Mouse (Mus musculus) fat pad, adult 2 months (tissue): ENCODE data around the gene Nedd4.

Experiments
- DNase-seq: peaks from one replicate; pipeline ENCODE4 v3.0.0-alpha.2; 2011; ENCODE audit warnings: low read depth, low spot score; ENCODE audit errors: extremely low read depth

Nedd4 gene

DNA sequence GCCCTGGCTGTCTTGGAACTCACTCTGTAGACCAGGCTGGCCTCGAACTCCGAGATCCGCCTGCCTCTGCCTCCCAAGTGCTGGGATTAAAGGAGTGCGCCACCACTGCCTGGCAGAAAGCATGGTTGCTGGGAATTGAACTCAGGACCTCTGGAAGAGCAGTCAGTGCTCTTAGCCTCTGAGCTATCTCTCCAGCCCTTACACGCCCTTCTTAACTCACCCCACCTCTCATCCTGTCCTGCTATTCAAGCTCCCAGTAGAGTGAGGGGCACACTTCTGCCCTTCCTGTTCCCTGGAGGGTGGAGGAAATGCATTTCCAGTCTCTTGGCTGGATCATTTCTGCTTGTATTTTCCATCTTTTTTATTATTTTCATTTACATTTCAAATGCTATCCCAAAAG lies 15.5 kb downstream of the Nedd4 start:
- no peak for DNase-seq

DNA sequence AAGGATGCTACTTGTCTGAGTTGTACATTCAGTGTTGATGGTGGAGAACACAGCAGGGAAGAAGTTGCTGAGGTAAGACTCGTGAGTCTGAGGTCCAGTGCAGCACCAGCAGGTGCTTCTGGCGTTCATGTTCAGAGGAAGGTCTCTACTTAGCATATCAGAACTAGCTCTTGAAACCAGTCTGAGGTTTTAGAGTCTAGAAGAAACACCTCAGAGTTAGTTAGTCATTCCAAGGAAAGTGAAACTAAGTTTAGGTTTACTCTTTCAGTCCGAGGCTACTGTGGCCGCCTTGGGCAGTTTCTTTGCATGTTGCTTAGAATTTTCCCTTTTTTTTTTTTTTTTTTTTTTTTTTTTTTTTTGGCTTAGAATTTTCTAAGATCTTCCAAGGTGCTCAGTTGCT lies 16.6 kb downstream of the Nedd4 start:
- no peak for DNase-seq

- DNase-seq: no peak
These were observed 19.6 kb downstream of the Nedd4 start for GRCm38 (mm10) chr9:72681652-72682228.

DNA sequence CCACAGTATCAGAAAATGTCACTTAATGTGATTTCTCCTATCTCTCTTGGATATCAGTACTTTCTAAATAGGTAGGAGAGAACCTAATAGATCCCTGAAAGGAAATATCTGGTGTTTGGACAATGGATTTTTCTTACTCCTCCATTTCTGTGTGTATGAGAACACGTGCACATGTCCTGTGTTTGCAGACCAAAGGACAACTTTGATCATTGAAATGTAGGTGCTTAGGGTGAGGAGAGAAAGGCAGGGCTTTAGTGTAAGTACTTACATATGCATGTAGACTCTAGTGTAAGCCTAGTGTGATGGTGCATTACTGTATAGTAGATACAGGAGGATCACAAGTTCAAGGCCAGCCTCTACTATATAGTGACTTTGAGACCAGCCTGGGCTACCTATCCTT lies 21.1 kb downstream of the Nedd4 start:
- DNase-seq: no peak

- no peak for DNase-seq
These were observed 23.1 kb downstream of the Nedd4 start for GRCm38 (mm10) chr9:72685231-72685630.

DNA sequence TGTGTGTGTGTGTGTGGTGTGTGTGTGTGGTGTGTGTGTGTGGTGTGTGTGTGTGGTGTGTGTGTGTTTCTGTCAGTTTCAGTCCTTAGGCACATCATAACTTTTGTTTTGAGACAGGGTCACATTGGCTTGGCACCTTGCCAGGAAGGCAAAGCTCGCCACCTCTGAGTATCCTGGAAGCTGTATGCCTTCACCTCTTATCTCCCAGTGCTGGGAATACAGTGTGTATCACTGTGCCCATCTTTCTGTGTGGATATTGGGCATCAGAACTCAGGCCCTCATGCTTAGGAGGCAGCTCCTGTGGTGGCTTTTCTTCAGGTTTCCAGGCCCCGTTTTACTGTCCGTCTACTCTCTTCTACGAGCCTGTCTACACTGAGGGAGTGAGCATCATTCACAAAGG lies 24.4 kb downstream of the Nedd4 start:
- no peak for DNase-seq

GRCm38 (mm10) chr9:72689522-72689921 lies 27.4 kb downstream of the Nedd4 start:
- no peak for DNase-seq

- DNase-seq: no peak
These were observed 28.7 kb downstream of the Nedd4 start for GRCm38 (mm10) chr9:72690811-72691210.

- DNase-seq: no peak
These were observed 29.8 kb downstream of the Nedd4 start for GRCm38 (mm10) chr9:72691942-72692341.

- no peak for DNase-seq
These were observed 31.0 kb downstream of the Nedd4 start for GRCm38 (mm10) chr9:72693081-72693696.

GRCm38 (mm10) chr9:72693861-72694260 lies 31.7 kb downstream of the Nedd4 start:
- DNase-seq: no peak

DNA sequence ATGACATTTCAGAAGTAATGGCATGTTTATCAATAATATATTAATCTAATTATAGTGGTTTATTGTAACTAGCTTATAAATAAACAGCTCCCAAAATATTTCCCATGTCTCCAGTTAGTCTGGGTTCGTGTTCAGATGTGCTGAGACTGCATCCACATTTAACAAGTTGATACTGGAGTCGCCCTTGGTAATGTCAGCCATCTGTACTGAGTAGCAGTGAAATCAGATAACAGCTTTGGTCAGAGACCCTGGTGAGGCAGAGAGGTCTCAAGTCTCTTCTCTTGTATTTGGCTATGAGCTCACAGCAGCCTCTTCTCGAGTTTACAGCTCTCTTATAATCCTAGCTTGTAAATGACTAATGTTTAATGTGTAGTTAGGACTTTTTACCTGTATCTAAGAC lies 34.4 kb downstream of the Nedd4 start:
- DNase-seq: no peak

DNA sequence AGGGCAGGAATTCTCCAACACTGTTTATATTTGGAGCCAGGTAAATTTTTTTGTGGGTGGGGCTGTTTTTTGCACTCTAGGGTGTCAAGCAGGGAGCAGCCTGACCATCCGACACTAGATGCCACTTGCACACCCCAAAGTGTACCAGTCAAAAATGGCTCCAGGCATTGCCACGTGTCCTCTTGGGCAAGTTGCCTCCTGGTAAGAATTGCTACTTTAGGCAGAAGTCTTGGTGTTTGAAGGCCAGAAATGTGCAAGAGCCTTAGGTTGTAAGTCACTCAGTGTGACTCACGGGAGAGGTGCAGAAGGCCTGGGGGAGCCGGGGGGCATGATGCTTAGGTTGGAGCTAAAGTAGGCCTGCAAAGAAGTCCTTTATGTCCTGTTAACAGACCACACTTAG lies 35.6 kb downstream of the Nedd4 start:
- no peak for DNase-seq

DNA sequence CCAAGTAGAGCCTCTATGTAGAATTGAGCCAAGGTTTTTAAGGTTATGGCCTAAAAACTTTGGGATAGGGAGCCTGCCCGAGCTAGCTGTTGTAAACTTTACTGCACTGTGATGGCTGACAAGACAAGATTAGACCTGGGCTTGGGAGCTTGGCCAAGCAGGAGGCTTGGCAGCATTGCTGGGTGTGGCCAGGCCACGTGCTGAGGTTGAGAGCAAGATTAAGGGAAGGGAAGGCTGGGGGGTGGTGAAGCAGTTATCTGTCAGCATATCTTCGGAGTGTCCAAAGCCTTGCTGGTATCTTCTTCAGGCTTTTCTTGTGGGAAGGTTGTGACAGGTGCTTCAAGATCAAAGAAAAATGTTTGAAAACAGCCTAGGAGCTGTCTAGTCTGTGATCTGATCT lies 37.6 kb downstream of the Nedd4 start:
- no peak for DNase-seq

GRCm38 (mm10) chr9:72701441-72701840 lies 39.3 kb downstream of the Nedd4 start:
- DNase-seq: no peak

- peak; percentile 30 for DNase-seq
These were observed 39.9 kb downstream of the Nedd4 start for GRCm38 (mm10) chr9:72702075-72702474.

GRCm38 (mm10) chr9:72703142-72703541 lies 41.0 kb downstream of the Nedd4 start:
- no peak for DNase-seq

- DNase-seq: no peak
These were observed 41.6 kb downstream of the Nedd4 start for GRCm38 (mm10) chr9:72703754-72704153.

DNA sequence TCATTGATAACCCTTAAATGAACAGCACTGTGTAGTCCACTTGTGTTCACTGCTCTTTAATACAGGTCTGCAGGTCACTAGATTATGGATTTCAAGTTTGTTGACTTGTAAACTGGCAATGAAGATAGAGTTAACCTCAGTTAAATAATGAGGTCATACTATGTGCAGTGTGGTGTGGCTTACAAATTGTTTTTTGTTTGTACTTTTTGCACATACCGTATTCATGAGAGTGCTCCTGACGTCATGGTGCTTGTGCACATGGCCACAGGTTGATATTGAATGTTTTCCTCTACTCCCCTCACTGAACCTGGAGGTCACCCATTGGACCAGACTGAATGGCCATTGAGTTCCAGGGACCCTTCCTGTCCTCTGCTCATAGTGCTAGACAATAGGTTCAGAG lies 43.1 kb downstream of the Nedd4 start:
- no peak for DNase-seq

- no peak for DNase-seq
These were observed 45.9 kb downstream of the Nedd4 start for GRCm38 (mm10) chr9:72707999-72708398.

DNA sequence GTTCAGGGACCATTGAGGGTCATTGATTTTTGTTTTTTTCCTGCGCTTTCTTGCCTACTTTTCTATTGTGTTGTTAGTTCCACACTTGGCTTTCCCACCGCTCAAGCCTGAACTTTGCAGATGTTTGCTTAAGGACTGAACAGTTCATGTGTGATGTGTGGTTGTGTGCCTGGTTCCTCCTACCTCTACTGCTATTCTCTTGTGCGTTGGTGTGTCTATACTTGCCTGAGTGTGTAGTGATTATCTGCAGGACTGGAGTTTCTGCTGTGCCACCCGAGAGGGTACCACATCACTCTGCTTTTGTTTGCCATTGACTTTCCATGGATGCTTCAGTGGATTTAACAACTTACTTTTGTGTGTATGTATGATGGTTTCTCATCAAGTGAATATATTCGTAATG lies 46.5 kb downstream of the Nedd4 start:
- no peak for DNase-seq

- DNase-seq: no peak
These were observed 47.9 kb downstream of the Nedd4 start for GRCm38 (mm10) chr9:72710060-72710459.

DNA sequence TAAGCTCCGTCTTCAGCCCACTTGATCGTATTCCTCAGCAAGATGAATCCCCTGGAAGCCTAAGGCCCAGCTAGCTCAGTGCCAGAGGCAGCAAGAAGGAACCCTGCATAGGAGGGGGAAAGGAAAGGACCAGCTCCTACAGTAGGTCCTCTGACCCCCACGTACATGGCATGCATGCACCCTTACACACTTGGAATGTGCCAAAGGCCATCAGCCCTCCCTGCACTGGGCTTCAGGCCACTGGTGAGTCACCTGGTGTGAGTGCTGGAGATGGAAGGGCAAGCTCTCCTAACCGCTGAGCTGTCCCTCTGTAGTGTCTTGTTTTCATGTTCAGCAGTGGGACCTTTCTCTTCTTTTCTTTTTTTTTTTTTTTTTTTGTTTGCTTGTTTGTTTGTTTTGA lies 52.8 kb downstream of the Nedd4 start:
- DNase-seq: no peak
